Mouse (Mus musculus): ENCODE results near the gene Spcs1. TPM values are rescaled to one million over a fixed set of nuclear protein-coding genes. Genes with fewer than 3 reads are reported as not detected.

Gene Spcs1
- 100 to 1,000 TPM; 278 to 298 TPM for polyA plus RNA-seq (2017; shearing (Covaris generic))

GRCm38 (mm10) chr14:31001307-31002205, at the start of gene Spcs1, which contains the start of gene Glt8d1:
Gene Spcs1 (minus strand): TSS chr14:31001672.
Gene Glt8d1 (plus strand): TSS chr14:31001400.
- peak; percentile 89 for ATAC-seq

DNA sequence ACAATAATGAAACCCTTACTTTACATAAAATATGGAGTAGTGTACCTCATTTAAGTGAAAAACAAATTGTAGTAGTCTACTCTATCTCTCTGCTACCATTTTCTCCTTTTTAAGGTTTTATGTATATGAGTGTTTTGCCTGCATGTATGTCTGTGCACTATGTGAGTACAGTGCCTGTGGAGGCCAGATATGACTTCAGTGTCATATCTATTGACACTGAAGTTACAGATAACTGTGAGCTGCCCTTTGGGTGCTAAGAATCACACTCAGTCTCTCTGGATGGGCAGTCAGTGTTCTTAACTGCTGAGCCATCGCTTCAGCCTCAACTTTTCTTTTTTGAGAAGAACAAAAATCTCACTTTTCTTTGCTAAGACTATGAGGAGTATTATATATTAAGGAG, 44.3 kb upstream of the Spcs1 start:
- no peak for ATAC-seq

- no peak for ATAC-seq
Measured at GRCm38 (mm10) chr14:31045296-31045695, 43.8 kb upstream of the Spcs1 start.

- ATAC-seq: peak; percentile 49
Measured at GRCm38 (mm10) chr14:31025785-31026184, 24.3 kb upstream of the Spcs1 start.

DNA sequence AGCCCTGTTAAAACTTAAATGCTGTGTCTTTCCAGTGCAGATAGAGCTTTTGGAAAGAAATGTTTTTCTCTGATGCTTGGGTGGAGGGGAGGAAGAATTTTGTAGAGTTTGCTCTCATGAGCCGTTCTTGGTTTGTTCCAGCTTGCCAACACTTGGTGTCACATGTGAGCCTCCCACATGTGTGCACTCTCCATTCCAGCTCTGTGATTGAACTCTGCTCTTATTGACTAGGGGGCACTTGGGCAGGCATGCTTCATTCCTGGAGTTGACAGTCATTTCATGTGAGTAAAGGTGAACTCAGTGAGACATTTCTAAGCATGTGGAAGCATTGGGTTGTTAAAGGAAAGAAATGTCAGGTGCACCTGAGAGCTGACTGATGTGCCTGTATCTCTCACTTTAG, 21.1 kb upstream of the Spcs1 start:
- no peak for ATAC-seq

GRCm38 (mm10) chr14:31019331-31020205, 18.1 kb upstream of the Spcs1 start:
- peak; percentile 87 for ATAC-seq

DNA sequence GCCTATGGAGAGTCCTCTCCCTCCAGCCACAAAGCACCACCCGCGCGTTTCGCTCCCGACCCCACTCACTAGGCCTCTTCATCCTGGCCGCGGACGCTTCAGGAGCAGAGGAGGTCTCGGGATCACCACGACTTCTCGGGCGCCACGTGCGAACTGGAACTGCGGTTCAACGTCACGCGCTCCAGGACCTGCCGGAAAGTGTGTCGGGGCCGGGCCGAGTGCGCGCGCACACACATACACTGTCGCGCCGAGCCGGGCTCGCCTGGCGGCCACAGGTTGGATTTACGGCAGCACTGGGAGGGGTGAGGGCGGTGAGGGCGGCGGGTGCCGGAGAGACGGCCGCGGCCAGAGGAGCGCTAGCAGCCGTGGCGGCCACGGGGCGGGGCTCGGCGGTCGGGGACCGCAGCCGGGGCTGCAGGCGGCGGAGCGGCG, 17.4 kb upstream of the Spcs1 start, which contains the start of the genes Pbrm1 and Gnl3:
Gene Pbrm1 (plus strand): TSS at position 279 of the 432 bp plus-strand sequence.
Gene Gnl3 (minus strand): TSS at position 293 of the 432 bp plus-strand sequence.
- ATAC-seq: peak; percentile 64

DNA sequence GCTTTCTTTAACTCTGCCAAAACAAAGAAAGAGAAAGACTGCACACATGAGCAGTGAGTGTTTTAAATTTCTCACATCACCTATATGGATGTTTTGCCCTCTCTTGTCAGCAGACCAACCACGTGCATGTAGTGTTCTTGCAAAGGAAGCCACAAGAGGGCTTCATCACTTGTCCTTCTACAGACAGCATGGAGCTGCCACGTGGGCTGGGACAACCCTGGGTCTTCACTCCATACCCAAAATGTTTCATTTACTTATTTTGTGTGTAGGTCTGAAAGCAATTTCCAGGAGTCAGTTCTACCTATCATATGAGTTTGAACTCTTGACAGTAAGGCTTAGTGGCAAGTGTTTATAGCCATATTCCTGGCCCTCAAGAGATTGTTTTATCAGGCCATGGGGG, 16.4 kb upstream of the Spcs1 start:
- ATAC-seq: no peak

DNA sequence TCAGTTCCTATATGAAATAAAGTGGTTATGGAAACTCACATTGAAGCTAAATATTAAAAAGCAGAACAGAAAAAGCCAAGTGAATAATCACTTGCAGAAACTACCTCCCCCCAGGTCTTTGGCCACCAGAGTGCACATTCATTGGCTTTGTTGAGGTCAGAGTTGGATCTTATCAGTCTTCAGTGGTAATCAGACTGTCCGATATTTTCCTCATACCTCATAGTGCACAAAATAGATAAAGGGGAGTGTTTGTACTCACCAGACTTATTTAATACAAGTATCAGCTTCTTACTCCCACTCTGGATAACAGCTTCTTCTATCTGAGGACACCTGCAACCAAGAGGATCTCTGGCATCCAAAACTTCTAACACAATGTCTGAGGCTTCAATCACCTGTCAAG, 14.6 kb upstream of the Spcs1 start:
- ATAC-seq: no peak

GRCm38 (mm10) chr14:31013928-31014327, 12.5 kb upstream of the Spcs1 start:
- no peak for ATAC-seq

DNA sequence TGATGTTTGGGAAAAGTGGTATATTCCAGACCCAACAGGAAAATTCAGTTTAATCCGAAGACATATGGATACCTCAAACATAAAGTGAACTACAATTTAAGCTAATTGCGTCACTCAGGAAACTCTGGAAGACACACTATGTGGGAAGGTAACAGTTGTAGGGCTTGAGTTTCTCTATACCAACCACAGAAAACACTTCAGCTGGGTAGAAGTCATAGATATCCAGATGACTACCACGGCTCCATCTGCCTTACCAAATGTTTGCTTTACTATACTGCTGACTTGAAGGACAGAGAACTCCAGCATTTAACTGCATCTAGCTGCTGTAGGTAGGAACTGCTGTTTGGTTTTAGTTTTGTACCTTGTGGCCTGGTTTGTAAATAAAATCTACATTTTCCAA, 10.1 kb upstream of the Spcs1 start:
- no peak for ATAC-seq

DNA sequence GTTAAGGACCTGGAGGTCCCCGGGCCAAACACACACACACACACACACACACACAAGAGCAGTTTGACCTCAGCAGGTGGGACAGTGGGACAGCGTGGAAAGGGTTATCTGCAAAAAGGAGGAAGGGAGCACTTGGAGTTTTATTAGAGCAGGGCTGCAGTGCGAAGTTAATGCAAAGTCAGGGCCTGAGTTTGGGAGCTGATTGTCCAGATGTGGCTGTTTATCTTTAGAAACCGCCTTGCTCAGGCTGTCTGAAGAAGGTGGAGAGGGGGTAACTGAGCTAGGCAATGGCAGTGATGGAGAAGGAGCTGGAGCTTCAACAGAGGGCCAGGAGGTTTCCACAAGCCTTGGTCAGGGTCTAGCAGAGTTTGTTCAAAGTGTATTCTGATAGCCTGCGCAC, 5.3 kb upstream of the Spcs1 start:
- no peak for ATAC-seq

GRCm38 (mm10) chr14:31004527-31004926, 3.1 kb upstream of the Spcs1 start:
- no peak for ATAC-seq

DNA sequence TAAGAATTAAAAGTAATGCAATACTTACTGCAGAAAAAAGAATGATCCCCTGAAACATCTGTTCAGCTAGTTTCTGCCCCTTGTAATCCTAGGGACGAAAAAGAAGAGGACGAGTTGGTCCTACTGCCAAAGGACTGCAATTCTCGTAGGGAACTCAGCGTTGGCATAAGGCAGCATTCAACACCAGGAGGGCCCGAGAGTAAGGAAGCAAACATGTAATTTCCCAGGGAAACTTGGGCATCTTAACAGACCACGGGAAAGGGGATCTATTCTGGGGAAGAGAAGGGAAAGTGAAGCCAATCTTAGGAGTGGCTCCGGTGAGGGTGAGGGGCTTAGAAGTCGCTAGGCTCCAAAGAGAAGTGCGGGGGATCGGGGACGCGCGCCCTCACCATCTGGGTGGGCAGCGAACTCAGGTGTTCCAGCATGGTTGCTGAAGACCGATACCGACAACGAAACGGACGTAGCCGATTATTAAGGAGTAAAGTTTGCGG, 611 bp downstream of the Spcs1 start:
- peak; percentile 17 for ATAC-seq

- ATAC-seq: no peak
Measured at GRCm38 (mm10) chr14:31000356-31000755, 1.1 kb downstream of the Spcs1 start.

- no peak for ATAC-seq
Measured at GRCm38 (mm10) chr14:30996417-30996816, 5.1 kb downstream of the Spcs1 start.

GRCm38 (mm10) chr14:30976222-30976621, 25.2 kb downstream of the Spcs1 start:
- ATAC-seq: no peak

DNA sequence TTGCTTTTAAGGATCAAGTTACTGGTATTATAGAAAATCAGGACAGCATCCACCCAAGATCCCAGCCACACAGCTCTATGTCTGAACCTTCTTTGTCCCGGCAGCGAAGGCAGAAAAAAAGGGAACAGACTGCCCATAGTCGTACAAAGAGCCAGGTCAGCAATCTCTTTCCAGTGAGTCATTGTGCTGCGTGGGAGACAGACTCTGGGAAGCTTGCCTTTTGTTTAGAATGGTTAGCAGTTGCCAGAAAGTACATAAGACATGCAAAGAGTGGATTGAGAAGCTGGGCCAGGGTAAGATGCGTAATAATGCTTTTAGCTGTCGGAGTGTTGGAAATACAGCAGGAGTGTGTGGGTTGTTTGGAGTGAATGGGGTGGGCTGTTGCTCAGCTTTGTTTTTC, 27.3 kb downstream of the Spcs1 start:
- no peak for ATAC-seq

GRCm38 (mm10) chr14:30960366-30960765, 41.1 kb downstream of the Spcs1 start:
- no peak for ATAC-seq

- ATAC-seq: no peak
Measured at GRCm38 (mm10) chr14:30959031-30959430, 42.4 kb downstream of the Spcs1 start.

GRCm38 (mm10) chr14:30958517-30958916, 43.0 kb downstream of the Spcs1 start:
- no peak for ATAC-seq

GRCm38 (mm10) chr14:30951154-30951825, 50.2 kb downstream of the Spcs1 start, which contains the start of gene Nek4:
Gene Nek4 (plus strand): TSS chr14:30951377.
- peak; percentile 99 for ATAC-seq

Measured in CD4-positive, CD25-positive, alpha-beta regulatory T cell, adult 4 months (primary cell).